Mouse (Mus musculus): ENCODE data around the gene Fkbp1a. TPM values are rescaled to one million over a fixed set of nuclear protein-coding genes. Genes with fewer than 3 reads are reported as not detected.

Fkbp1a gene
- polyA plus RNA-seq, 1 experiment from 2014 or later = 128 TPM

- ATAC-seq (no peak), DNase-seq (no peak)
- TF ChIP-seq CTCF (IDR thresholded peaks at IDR 0.05; ENCODE audit: low read depth) (no peak), EP300 (IDR thresholded peaks at IDR 0.05; ENCODE audit: low read depth) (no peak)
- no peak overlapping the region for H3K4me2 ChIP-seq (ENCODE audit: low read depth, low read length)
- H3K27ac ChIP-seq (ENCODE audit: low read depth) = no peak overlapping the region
- H3K27me3 ChIP-seq (ENCODE audit: insufficient read depth, low read length) = no peaks in the 10 kb centered on the region
- H3K4me1 ChIP-seq (ENCODE audit: insufficient read depth) = no peaks in the 10 kb centered on the region
- 65% methylated on average over 1 of the region's 1 CpGs for WGBS (ENCODE audit: insufficient replicate concordance)
- no peaks in the 10 kb centered on the region for H3K36me3 ChIP-seq (replicated peaks; ENCODE audit: insufficient read depth, low read length)
- H3K4me3 ChIP-seq (ENCODE audit: low read depth, low read length) = no peak overlapping the region
- no peaks in the 10 kb centered on the region for H3K9me3 ChIP-seq (ENCODE audit: low read length)
- H3K9ac ChIP-seq (replicated peaks) = no peak overlapping the region
These were observed 44.5 kb downstream of the Fkbp1a start for GRCm38 (mm10) chr2:151586807-151587206.

DNA sequence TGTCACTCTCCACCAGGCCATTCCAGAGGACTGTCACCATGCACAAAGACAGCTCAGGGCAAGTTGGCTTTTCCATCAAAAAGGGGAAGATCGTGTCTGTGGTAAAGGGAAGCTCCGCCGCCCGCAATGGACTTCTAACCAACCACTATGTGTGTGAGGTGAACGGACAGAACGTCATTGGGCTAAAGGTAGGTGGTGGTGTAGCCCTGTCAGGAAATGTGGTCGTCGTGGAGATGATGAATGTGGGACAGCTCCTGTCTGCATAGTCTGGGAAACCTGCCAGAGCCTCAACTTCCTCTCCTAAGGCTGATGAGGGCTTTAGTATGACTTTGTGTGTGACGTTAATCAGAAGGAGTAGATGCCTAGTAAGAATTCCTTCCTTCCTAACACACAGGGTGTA lies 45.0 kb downstream of the Fkbp1a start:
- no peak overlapping the region for H3K27ac ChIP-seq (ENCODE audit: low read depth)
- ATAC-seq = no peak

GRCm38 (mm10) chr2:151598068-151598467 lies 55.8 kb downstream of the Fkbp1a start:
- Histone ChIP-seq H3K9me3 (ENCODE audit: low read length) (no peaks in the 10 kb centered on the region), H3K4me1 (ENCODE audit: insufficient read depth) (no peaks in the 10 kb centered on the region), H3K4me3 (ENCODE audit: low read depth, low read length) (no peak overlapping the region), H3K9ac (replicated peaks) (no peak overlapping the region), H3K27me3 (ENCODE audit: insufficient read depth, low read length) (no peaks in the 10 kb centered on the region), H3K36me3 (replicated peaks; ENCODE audit: insufficient read depth, low read length) (no peaks in the 10 kb centered on the region), H3K4me2 (ENCODE audit: low read depth, low read length) (no peak overlapping the region), H3K27ac (ENCODE audit: low read depth) (no peak overlapping the region)
- TF ChIP-seq EP300 (IDR thresholded peaks at IDR 0.05; ENCODE audit: low read depth) = no peak
- no peak for TF ChIP-seq CTCF (IDR thresholded peaks at IDR 0.05; ENCODE audit: low read depth)
- DNase-seq (no peak), ATAC-seq (no peak)
- 57% methylated on average over 2 of the region's 2 CpGs for WGBS (ENCODE audit: insufficient replicate concordance)

More for the DNA sequence above, 45.0 kb downstream of the Fkbp1a start:
- Histone ChIP-seq H3K36me3 (replicated peaks; ENCODE audit: insufficient read depth, low read length) (no peaks in the 10 kb centered on the region), H3K9ac (replicated peaks) (no peak overlapping the region), H3K4me1 (ENCODE audit: insufficient read depth) (no peaks in the 10 kb centered on the region), H3K9me3 (ENCODE audit: low read length) (no peaks in the 10 kb centered on the region), H3K27me3 (ENCODE audit: insufficient read depth, low read length) (no peaks in the 10 kb centered on the region), H3K4me3 (ENCODE audit: low read depth, low read length) (no peak overlapping the region), H3K4me2 (ENCODE audit: low read depth, low read length) (no peak overlapping the region)
- 22% methylated on average over 9 of the region's 9 CpGs for WGBS (ENCODE audit: insufficient replicate concordance)
- TF ChIP-seq EP300 (IDR thresholded peaks at IDR 0.05; ENCODE audit: low read depth) (no peak), CTCF (IDR thresholded peaks at IDR 0.05; ENCODE audit: low read depth) (no peak)
- no peak for DNase-seq

DNA sequence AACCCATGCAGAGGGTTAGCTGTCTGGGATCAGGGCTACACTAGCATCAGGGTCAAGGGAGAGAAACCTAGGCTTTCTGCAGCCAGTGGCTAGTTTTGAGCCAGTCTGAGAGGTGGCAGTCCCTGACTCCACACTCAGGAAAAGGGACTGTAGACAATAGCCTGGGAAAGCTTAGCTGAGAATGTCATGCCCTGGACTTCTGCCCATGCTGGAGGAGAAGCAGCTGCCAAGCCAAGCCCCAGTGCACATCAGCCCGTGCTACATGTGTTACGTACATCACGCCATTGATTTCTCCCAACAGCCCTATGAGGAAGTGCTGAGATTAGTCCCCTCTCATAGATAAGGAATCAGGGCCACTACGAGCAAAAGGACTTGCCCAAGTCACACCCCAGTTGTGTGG lies 59.8 kb downstream of the Fkbp1a start:
- Histone ChIP-seq H3K27ac (ENCODE audit: low read depth) (no peak overlapping the region), H3K4me2 (ENCODE audit: low read depth, low read length) (no peak overlapping the region), H3K27me3 (ENCODE audit: insufficient read depth, low read length) (no peaks in the 10 kb centered on the region), H3K9ac (replicated peaks) (no peak overlapping the region), H3K9me3 (ENCODE audit: low read length) (no peaks in the 10 kb centered on the region), H3K36me3 (replicated peaks; ENCODE audit: insufficient read depth, low read length) (no peaks in the 10 kb centered on the region), H3K4me1 (ENCODE audit: insufficient read depth) (no peaks in the 10 kb centered on the region), H3K4me3 (ENCODE audit: low read depth, low read length) (no peak overlapping the region)
- ATAC-seq (no peak), DNase-seq (no peak)
- 55% methylated on average over 4 of the region's 4 CpGs for WGBS (ENCODE audit: insufficient replicate concordance)
- no peak for TF ChIP-seq EP300 (IDR thresholded peaks at IDR 0.05; ENCODE audit: low read depth)
- no peak for TF ChIP-seq CTCF (IDR thresholded peaks at IDR 0.05; ENCODE audit: low read depth)

- 46% methylated on average over 4 of the region's 4 CpGs for WGBS (ENCODE audit: insufficient replicate concordance)
- DNase-seq (no peak), ATAC-seq (no peak)
- no peak overlapping the region for H3K4me2 ChIP-seq (ENCODE audit: low read depth, low read length)
- no peaks in the 10 kb centered on the region for H3K27me3 ChIP-seq (ENCODE audit: insufficient read depth, low read length)
- no peaks in the 10 kb centered on the region for H3K9me3 ChIP-seq (ENCODE audit: low read length)
- no peak overlapping the region for H3K4me3 ChIP-seq (ENCODE audit: low read depth, low read length)
- no peaks in the 10 kb centered on the region for H3K36me3 ChIP-seq (replicated peaks; ENCODE audit: insufficient read depth, low read length)
- TF ChIP-seq EP300 (IDR thresholded peaks at IDR 0.05; ENCODE audit: low read depth) = no peak
- TF ChIP-seq CTCF (IDR thresholded peaks at IDR 0.05; ENCODE audit: low read depth) = no peak
- no peak overlapping the region for H3K27ac ChIP-seq (ENCODE audit: low read depth)
- H3K9ac ChIP-seq (replicated peaks) = no peak overlapping the region
- H3K4me1 ChIP-seq (ENCODE audit: insufficient read depth) = no peaks in the 10 kb centered on the region
These were observed 61.3 kb downstream of the Fkbp1a start for GRCm38 (mm10) chr2:151603630-151604029.

DNA sequence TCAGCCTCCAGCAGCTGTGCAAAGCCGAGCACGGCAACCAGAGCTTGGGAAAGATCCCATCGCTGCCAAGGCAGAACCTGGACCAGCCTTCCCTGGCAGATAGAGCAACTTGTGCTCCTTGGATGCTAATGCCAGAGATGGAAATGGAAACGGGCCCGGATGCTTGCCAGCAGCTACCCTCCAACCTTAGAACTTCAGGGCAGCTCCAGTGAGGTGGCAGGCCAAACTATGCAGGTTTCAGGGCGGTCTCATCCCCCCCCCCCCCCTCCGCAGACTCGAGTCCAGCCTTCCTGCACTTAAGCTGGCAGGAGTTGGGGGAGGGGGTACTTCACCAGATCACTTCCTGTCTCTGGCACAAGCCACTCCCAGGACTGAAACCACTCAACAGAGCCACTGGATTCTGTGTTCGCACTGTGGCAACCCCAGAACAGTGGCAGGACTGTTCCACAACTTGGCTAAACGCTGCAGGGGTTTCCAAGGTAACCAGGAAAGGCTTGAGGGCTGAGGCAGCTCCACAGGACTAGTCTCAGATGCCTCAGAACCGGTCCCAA lies 63.2 kb downstream of the Fkbp1a start:
- Histone ChIP-seq H3K27ac (ENCODE audit: low read depth) (no peak overlapping the region), H3K4me1 (ENCODE audit: insufficient read depth) (no peaks in the 10 kb centered on the region), H3K9me3 (ENCODE audit: low read length) (no peaks in the 10 kb centered on the region), H3K4me3 (ENCODE audit: low read depth, low read length) (no peak overlapping the region), H3K9ac (replicated peaks) (no peak overlapping the region), H3K27me3 (ENCODE audit: insufficient read depth, low read length) (no peaks in the 10 kb centered on the region), H3K4me2 (ENCODE audit: low read depth, low read length) (no peak overlapping the region), H3K36me3 (replicated peaks; ENCODE audit: insufficient read depth, low read length) (no peaks in the 10 kb centered on the region)
- TF ChIP-seq EP300 (IDR thresholded peaks at IDR 0.05; ENCODE audit: low read depth) = no peak
- no peak for TF ChIP-seq CTCF (IDR thresholded peaks at IDR 0.05; ENCODE audit: low read depth)
- DNase-seq (no peak), ATAC-seq (no peak)
- WGBS (ENCODE audit: insufficient replicate concordance) = 40% methylated on average over 11 of the region's 11 CpGs

DNA sequence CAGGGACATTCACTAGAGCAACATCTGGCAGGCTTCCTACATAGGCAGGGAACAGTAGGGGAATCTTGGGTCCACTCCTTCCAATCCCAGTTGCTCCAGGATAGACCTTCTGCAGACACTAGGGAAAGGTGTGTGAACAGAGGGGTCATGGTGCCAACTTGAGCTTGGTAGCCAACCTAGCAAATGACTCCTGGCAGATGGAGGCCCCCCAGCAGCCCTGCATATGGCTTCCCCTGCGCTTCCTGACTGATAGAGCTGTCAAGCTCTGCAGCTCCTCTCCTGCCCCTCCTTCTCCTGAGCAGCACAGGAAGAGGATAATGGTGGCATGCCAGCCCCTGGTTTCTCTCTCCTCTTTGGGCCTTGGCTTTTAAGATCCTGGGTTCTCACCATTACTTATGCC lies 66.2 kb downstream of the Fkbp1a start:
- DNase-seq (no peak), ATAC-seq (no peak)
- H3K9me3 ChIP-seq (ENCODE audit: low read length) = no peaks in the 10 kb centered on the region
- H3K4me2 ChIP-seq (ENCODE audit: low read depth, low read length) = no peak overlapping the region
- WGBS (ENCODE audit: insufficient replicate concordance) = 60% methylated on average over 1 of the region's 1 CpGs
- H3K4me3 ChIP-seq (ENCODE audit: low read depth, low read length) = no peak overlapping the region
- H3K36me3 ChIP-seq (replicated peaks; ENCODE audit: insufficient read depth, low read length) = no peaks in the 10 kb centered on the region
- TF ChIP-seq EP300 (IDR thresholded peaks at IDR 0.05; ENCODE audit: low read depth) (no peak), CTCF (IDR thresholded peaks at IDR 0.05; ENCODE audit: low read depth) (no peak)
- no peaks in the 10 kb centered on the region for H3K27me3 ChIP-seq (ENCODE audit: insufficient read depth, low read length)
- no peak overlapping the region for H3K9ac ChIP-seq (replicated peaks)
- no peak overlapping the region for H3K27ac ChIP-seq (ENCODE audit: low read depth)
- H3K4me1 ChIP-seq (ENCODE audit: insufficient read depth) = no peaks in the 10 kb centered on the region

All from liver, postnatal 0 days (tissue).